Mouse (Mus musculus): ENCODE results near the gene Itsn2. TPM values are rescaled to one million over a fixed set of nuclear protein-coding genes. Genes with fewer than 3 reads are reported as not detected.
A peak's percentile ranks its signal among the peaks of the same experiment; 100 is the strongest.

The Itsn2 gene
- polyA plus RNA-seq, 1 experiment from 2014 or later: 48.4 TPM

DNA sequence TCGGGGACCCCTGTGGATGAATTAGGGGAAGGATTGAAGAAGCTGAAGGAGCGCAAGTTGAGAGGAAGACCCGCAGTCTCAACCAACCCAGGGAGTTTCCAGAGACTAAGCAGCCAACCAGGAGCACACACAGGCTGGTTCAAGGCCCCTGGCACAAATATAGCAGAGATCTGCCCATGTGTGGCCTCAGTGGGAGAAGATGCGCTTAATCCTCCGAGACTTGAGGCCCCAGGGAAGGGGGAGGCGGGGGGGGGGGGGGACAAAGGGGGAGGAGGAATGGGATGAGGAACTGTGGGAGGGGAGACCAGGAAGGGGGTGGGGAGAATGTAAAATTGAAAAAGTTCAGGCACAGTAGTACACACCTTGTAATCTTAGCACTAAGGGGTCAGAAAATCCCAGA is 37.0 kb upstream of the Itsn2 start:
- H3K9ac ChIP-seq (ENCODE audit: low read length): no peak overlapping the region
- H3K4me2 ChIP-seq (ENCODE audit: low read length): no peak overlapping the region
- no peak overlapping the region for H3K4me3 ChIP-seq (ENCODE audit: control insufficient read depth in 1 of 2, insufficient read depth in 1 of 2, low read depth in 1 of 2, low read length in 2 of 2)
- WGBS: 71% methylated on average over 5 of the region's 6 CpGs
- peaks cover 11 to 24% of the 10 kb centered on the region in 2 experiments for H3K4me1 ChIP-seq (ENCODE audit: control insufficient read depth in 2 of 2, insufficient read depth in 2 of 2, low read length in 2 of 2)
- ATAC-seq (ENCODE audit: insufficient number of reproducible peaks, insufficient read depth, low FRiP score, low read depth): no peak
- H3K36me3 ChIP-seq (ENCODE audit: control insufficient read depth, insufficient read depth, low read length): no peaks in the 10 kb centered on the region
- H3K9me3 ChIP-seq (ENCODE audit: control insufficient read depth, low read length): no peaks in the 10 kb centered on the region
- no peak overlapping the region for H3K27ac ChIP-seq (replicated peaks in 1 of 2; ENCODE audit: control insufficient read depth in 1 of 2, insufficient read depth in 1 of 2, low read depth in 2 of 2, low read length in 2 of 2)
- no peaks in the 10 kb centered on the region for H3K27me3 ChIP-seq (ENCODE audit: control insufficient read depth, insufficient read depth, low read length)

DNA sequence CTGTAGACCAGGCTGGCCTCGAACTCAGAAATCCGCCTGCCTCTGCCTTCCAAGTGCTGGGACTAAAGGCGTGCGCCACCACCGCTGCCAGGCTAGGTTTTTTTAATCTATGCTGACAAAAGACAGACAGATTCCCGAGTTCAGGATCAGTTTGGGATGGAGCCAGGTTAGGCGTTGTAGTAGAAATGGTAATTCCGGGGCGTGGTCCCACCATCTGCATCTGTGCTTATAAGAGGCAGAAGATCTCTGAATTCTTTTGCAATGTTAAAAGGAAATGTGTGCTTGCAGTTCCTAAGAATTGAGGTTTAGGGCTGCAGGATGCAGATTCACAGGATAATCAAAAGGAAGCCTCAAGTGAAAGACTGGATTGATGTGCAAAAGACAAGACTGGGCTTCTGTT is 35.5 kb upstream of the Itsn2 start:
- Histone ChIP-seq H3K27me3 (ENCODE audit: control insufficient read depth, insufficient read depth, low read length) (no peaks in the 10 kb centered on the region), H3K9me3 (ENCODE audit: control insufficient read depth, low read length) (no peaks in the 10 kb centered on the region), H3K4me2 (ENCODE audit: low read length) (no peak overlapping the region), H3K4me3 (ENCODE audit: control insufficient read depth in 1 of 2, insufficient read depth in 1 of 2, low read depth in 1 of 2, low read length in 2 of 2) (no peak overlapping the region), H3K27ac (replicated peaks in 1 of 2; ENCODE audit: control insufficient read depth in 1 of 2, insufficient read depth in 1 of 2, low read depth in 2 of 2, low read length in 2 of 2) (no peak overlapping the region), H3K4me1 (ENCODE audit: control insufficient read depth in 2 of 2, insufficient read depth in 2 of 2, low read length in 2 of 2) (peaks cover 11 to 17% of the 10 kb centered on the region in 2 experiments), H3K36me3 (ENCODE audit: control insufficient read depth, insufficient read depth, low read length) (no peaks in the 10 kb centered on the region), H3K9ac (ENCODE audit: low read length) (no peak overlapping the region)
- ATAC-seq (ENCODE audit: insufficient number of reproducible peaks, insufficient read depth, low FRiP score, low read depth): no peak
- 76% methylated on average over 9 of the region's 9 CpGs for WGBS

DNA sequence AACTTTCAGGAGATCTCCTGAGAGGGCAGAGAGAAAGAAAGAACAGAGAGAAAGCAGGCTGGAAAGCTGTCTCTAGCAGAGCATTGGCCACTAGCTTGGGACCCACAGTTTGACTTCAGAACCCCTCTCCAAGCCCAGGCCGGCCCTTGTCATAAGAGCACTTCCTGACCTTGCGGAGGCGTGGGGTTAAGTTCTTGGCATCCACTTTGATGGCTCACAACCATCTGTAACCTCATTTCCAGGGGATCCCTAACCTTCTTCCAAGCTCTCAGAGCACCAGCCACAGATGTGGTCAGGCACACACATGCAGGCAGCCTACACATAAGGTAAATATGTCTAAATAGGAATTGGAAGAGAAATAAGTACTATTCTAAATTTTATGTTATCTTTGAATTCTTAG is 35.0 kb upstream of the Itsn2 start:
- WGBS: 56% methylated on average over 3 of the region's 3 CpGs
- H3K4me3 ChIP-seq (ENCODE audit: control insufficient read depth in 1 of 2, insufficient read depth in 1 of 2, low read depth in 1 of 2, low read length in 2 of 2): no peak overlapping the region
- no peaks in the 10 kb centered on the region for H3K9me3 ChIP-seq (ENCODE audit: control insufficient read depth, low read length)
- no peak overlapping the region; a peak in 1 of 4 replicates for H3K27ac ChIP-seq (replicated peaks in 1 of 2; ENCODE audit: control insufficient read depth in 1 of 2, insufficient read depth in 1 of 2, low read depth in 2 of 2, low read length in 2 of 2)
- H3K36me3 ChIP-seq (ENCODE audit: control insufficient read depth, insufficient read depth, low read length): no peaks in the 10 kb centered on the region
- no peak overlapping the region for H3K4me2 ChIP-seq (ENCODE audit: low read length)
- no peak overlapping the region for H3K9ac ChIP-seq (ENCODE audit: low read length)
- no peak for ATAC-seq (ENCODE audit: insufficient number of reproducible peaks, insufficient read depth, low FRiP score, low read depth)
- peaks cover 9 to 14% of the 10 kb centered on the region in 2 experiments for H3K4me1 ChIP-seq (ENCODE audit: control insufficient read depth in 2 of 2, insufficient read depth in 2 of 2, low read length in 2 of 2)
- no peaks in the 10 kb centered on the region for H3K27me3 ChIP-seq (ENCODE audit: control insufficient read depth, insufficient read depth, low read length)

DNA sequence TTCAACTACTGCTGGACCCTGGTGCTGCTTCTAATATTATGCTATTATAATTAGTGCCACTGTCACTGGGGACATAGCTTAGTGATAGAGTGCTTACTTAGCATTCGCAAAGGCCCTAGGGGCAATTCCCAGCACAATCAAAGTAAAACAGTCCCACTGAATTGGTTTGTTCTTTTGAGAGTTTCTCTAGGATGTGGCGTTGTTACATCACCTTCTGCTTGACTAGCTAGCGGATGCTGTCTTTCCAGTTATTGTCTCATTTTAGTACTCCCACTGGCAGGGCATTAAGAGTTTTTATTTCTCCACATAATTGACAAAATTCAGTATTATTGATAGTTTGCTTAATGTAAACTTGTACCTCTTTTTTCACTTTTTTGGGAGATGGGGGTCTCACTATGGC is 34.4 kb upstream of the Itsn2 start:
- Histone ChIP-seq H3K27me3 (ENCODE audit: control insufficient read depth, insufficient read depth, low read length) (no peaks in the 10 kb centered on the region), H3K36me3 (ENCODE audit: control insufficient read depth, insufficient read depth, low read length) (no peaks in the 10 kb centered on the region), H3K9ac (ENCODE audit: low read length) (no peak overlapping the region), H3K4me2 (ENCODE audit: low read length) (no peak overlapping the region), H3K27ac (replicated peaks in 1 of 2; ENCODE audit: control insufficient read depth in 1 of 2, insufficient read depth in 1 of 2, low read depth in 2 of 2, low read length in 2 of 2) (peak overlapping the region; percentile 75 to 84; a peak in 3 of 4 replicates), H3K9me3 (ENCODE audit: control insufficient read depth, low read length) (no peaks in the 10 kb centered on the region), H3K4me3 (ENCODE audit: control insufficient read depth in 1 of 2, insufficient read depth in 1 of 2, low read depth in 1 of 2, low read length in 2 of 2) (no peak overlapping the region), H3K4me1 (ENCODE audit: control insufficient read depth in 2 of 2, insufficient read depth in 2 of 2, low read length in 2 of 2) (peaks cover 9 to 14% of the 10 kb centered on the region in 2 experiments)
- no peak for ATAC-seq (ENCODE audit: insufficient number of reproducible peaks, insufficient read depth, low FRiP score, low read depth)
- 97% methylated on average over 3 of the region's 3 CpGs for WGBS

DNA sequence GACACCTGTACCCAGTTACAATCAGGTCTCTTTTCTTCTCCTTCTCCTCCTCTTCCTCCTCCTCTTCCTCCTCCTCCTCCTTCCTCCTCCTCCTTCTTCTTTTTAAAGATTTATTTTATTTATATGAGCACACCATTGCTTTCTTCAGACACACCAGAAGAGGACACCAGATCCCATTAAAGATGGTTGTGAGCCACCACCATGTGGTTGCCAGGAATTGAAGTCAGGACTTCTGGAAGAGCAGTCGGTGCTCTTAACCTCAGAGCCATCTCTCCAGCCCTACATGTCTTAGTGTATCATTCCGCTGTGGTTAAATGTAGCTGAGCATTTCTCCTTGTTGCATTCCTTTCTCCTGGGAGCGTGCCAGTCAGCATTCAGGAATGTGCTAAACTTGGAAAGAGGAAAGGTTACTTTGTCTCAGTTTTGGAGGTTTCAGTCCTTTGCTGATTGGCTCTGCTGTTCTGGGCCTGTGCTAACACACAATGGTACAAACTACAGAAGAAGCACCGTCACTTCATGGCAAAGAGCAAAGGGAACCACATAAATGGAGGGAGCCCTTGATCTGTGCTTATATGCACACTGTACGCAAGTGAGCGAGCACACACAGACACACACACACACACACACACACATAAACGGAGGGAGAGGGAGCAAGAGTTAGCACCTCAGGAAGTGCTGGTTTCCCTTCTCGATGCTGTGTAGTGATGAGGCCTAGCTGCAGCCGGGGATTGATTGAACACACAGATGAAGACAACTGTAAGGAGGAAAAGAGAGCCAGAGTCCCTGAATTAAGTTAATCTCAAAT is 33.8 kb upstream of the Itsn2 start:
- H3K4me3 ChIP-seq (ENCODE audit: control insufficient read depth in 1 of 2, insufficient read depth in 1 of 2, low read depth in 1 of 2, low read length in 2 of 2): no peak overlapping the region
- H3K4me2 ChIP-seq (ENCODE audit: low read length): 0 out of 2 replicates have a peak overlapping the region, but pooled peaks have one; percentile 16
- WGBS: 26% methylated on average over 9 of the region's 9 CpGs
- peak overlapping the region; percentile 75 to 84 for H3K27ac ChIP-seq (replicated peaks in 1 of 2; ENCODE audit: control insufficient read depth in 1 of 2, insufficient read depth in 1 of 2, low read depth in 2 of 2, low read length in 2 of 2)
- ATAC-seq (ENCODE audit: insufficient number of reproducible peaks, insufficient read depth, low FRiP score, low read depth): peak; percentile 73; the same call in 1 of the 2 replicates
- peaks cover 9 to 14% of the 10 kb centered on the region in 2 experiments for H3K4me1 ChIP-seq (ENCODE audit: control insufficient read depth in 2 of 2, insufficient read depth in 2 of 2, low read length in 2 of 2)
- H3K27me3 ChIP-seq (ENCODE audit: control insufficient read depth, insufficient read depth, low read length): no peaks in the 10 kb centered on the region
- H3K9ac ChIP-seq (ENCODE audit: low read length): no peak overlapping the region
- H3K9me3 ChIP-seq (ENCODE audit: control insufficient read depth, low read length): no peaks in the 10 kb centered on the region
- H3K36me3 ChIP-seq (ENCODE audit: control insufficient read depth, insufficient read depth, low read length): no peaks in the 10 kb centered on the region

DNA sequence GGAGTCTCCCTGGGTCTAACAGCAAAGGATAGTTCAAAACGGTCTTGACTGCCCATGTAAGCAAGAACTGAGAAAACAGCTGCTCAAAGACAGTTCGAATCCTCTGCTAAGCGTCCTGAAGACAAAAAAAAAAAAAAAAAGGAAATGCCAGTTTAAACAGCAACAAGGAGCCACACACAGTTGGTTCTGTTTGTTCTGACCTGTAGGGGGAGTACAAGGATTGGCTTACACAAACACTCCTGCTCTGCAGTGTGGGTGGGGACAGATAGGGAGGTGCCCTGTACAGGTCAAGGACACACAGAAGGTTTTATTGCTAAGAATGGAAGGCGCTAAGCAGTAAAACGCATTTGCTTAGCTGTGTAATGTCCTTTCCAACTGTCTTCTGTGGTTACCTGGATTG is 20.6 kb upstream of the Itsn2 start:
- Histone ChIP-seq H3K36me3 (ENCODE audit: control insufficient read depth, insufficient read depth, low read length) (no peaks in the 10 kb centered on the region), H3K27ac (replicated peaks in 1 of 2; ENCODE audit: control insufficient read depth in 1 of 2, insufficient read depth in 1 of 2, low read depth in 2 of 2, low read length in 2 of 2) (no peak overlapping the region), H3K4me1 (ENCODE audit: control insufficient read depth in 2 of 2, insufficient read depth in 2 of 2, low read length in 2 of 2) (no peaks in the 10 kb centered on the region), H3K9me3 (ENCODE audit: control insufficient read depth, low read length) (no peaks in the 10 kb centered on the region), H3K9ac (ENCODE audit: low read length) (no peak overlapping the region), H3K4me3 (ENCODE audit: control insufficient read depth in 1 of 2, insufficient read depth in 1 of 2, low read depth in 1 of 2, low read length in 2 of 2) (no peak overlapping the region), H3K4me2 (ENCODE audit: low read length) (no peak overlapping the region), H3K27me3 (ENCODE audit: control insufficient read depth, insufficient read depth, low read length) (no peaks in the 10 kb centered on the region)
- 33% methylated on average over 5 of the region's 5 CpGs for WGBS
- ATAC-seq (ENCODE audit: insufficient number of reproducible peaks, insufficient read depth, low FRiP score, low read depth): no peak

DNA sequence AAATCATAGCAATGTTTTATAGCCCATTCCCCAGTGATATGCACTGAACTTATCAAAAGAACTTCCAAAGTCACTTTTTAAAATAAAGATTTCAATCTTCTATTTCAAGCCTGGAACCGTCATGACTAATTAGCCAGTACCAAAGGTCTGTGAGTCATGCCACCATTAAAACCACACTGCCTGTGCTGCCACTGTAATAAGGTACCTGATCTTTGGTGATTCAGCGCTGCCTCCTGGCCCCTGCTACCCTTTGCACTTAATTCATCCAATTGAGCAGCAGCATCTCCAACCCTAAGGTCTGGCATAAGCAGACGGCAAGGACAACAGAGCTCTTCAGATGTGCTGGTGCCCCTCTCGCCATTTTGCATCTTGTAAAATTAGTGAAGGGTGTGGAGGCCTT is 18.4 kb upstream of the Itsn2 start:
- Histone ChIP-seq H3K4me3 (ENCODE audit: control insufficient read depth in 1 of 2, insufficient read depth in 1 of 2, low read depth in 1 of 2, low read length in 2 of 2) (no peak overlapping the region), H3K36me3 (ENCODE audit: control insufficient read depth, insufficient read depth, low read length) (no peaks in the 10 kb centered on the region), H3K4me1 (ENCODE audit: control insufficient read depth in 2 of 2, insufficient read depth in 2 of 2, low read length in 2 of 2) (no peaks in the 10 kb centered on the region), H3K9ac (ENCODE audit: low read length) (no peak overlapping the region), H3K27ac (replicated peaks in 1 of 2; ENCODE audit: control insufficient read depth in 1 of 2, insufficient read depth in 1 of 2, low read depth in 2 of 2, low read length in 2 of 2) (no peak overlapping the region), H3K4me2 (ENCODE audit: low read length) (no peak overlapping the region), H3K9me3 (ENCODE audit: control insufficient read depth, low read length) (no peaks in the 10 kb centered on the region), H3K27me3 (ENCODE audit: control insufficient read depth, insufficient read depth, low read length) (no peaks in the 10 kb centered on the region)
- ATAC-seq (ENCODE audit: insufficient number of reproducible peaks, insufficient read depth, low FRiP score, low read depth): no peak
- 80% methylated on average over 4 of the region's 4 CpGs for WGBS

DNA sequence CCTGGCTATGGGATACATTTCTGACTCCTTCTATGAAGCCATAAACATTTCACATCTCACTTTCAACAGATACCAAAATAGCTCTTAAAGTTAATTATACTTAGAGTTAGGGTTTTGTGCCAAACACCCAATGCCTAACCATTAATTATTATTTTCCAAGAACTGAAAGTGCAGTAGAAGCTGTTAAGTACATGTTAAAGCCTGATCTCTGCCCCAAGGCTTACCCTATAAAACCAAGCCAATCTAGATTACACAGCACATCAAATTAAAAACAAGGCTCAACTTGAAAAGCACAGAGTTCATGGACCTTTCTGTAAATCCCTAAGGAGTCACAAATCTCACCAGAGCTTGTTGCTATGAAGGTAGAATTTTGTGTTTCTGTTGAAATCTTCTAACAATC is 10.1 kb upstream of the Itsn2 start:
- ATAC-seq (ENCODE audit: insufficient number of reproducible peaks, insufficient read depth, low FRiP score, low read depth): no peak
- Histone ChIP-seq H3K9me3 (ENCODE audit: control insufficient read depth, low read length) (no peaks in the 10 kb centered on the region), H3K4me3 (ENCODE audit: control insufficient read depth in 1 of 2, insufficient read depth in 1 of 2, low read depth in 1 of 2, low read length in 2 of 2) (no peak overlapping the region)

More for the DNA sequence above, 10.1 kb upstream of the Itsn2 start:
- no peaks in the 10 kb centered on the region for H3K36me3 ChIP-seq (ENCODE audit: control insufficient read depth, insufficient read depth, low read length)
- no peaks in the 10 kb centered on the region for H3K27me3 ChIP-seq (ENCODE audit: control insufficient read depth, insufficient read depth, low read length)
- no peak overlapping the region for H3K4me2 ChIP-seq (ENCODE audit: low read length)
- no peaks in the 10 kb centered on the region for H3K4me1 ChIP-seq (ENCODE audit: control insufficient read depth in 2 of 2, insufficient read depth in 2 of 2, low read length in 2 of 2)
- no peak overlapping the region for H3K9ac ChIP-seq (ENCODE audit: low read length)
- no peak overlapping the region for H3K27ac ChIP-seq (replicated peaks in 1 of 2; ENCODE audit: control insufficient read depth in 1 of 2, insufficient read depth in 1 of 2, low read depth in 2 of 2, low read length in 2 of 2)

All from heart, embryonic 14.5 days (tissue).